Mouse (Mus musculus) hindbrain, postnatal 0 days (tissue): ENCODE measurements around the gene B4galt5. TPM values are rescaled to one million over a fixed set of nuclear protein-coding genes. Genes with fewer than 3 reads are reported as not detected.

Experiments used
- ATAC-seq: fragments of 200-750 bp; cut with Nextera tagmentation; 2 replicates; pipeline ENCODE4 v1.8.0; 2017; ENCODE audit warnings: mild to moderate bottlenecking, moderate TSS enrichment, moderate library complexity
- DNase-seq: peaks from one replicate; pipeline ENCODE4 v3.0.0-alpha.2; 2015; ENCODE audit warnings: low spot score
- H3K27ac ChIP-seq: fragments of 300-500 bp; sonication (generic); 2 replicates; pipeline ENCODE4 v1.5.1; 2014; ENCODE audit warnings: mild to moderate bottlenecking
- H3K27me3 ChIP-seq: fragments of 300-500 bp; sonication (generic); 2 replicates; pipeline ENCODE4 v1.6.1; 2014; ENCODE audit warnings: low read length, mixed read lengths; ENCODE audit not compliant: insufficient read depth
- H3K36me3 ChIP-seq: fragments of 300-500 bp; sonication (generic); 2 replicates; pipeline ENCODE4 v1.6.1; 2014; ENCODE audit warnings: low read length, mixed read lengths; ENCODE audit not compliant: insufficient read depth
- H3K4me1 ChIP-seq: fragments of 300-500 bp; sonication (generic); 2 replicates; pipeline ENCODE4 v1.6.1; 2014; ENCODE audit warnings: antibody characterized with exemption, low read length, mixed read lengths; ENCODE audit not compliant: insufficient read depth
- H3K4me2 ChIP-seq: fragments of 300-500 bp; sonication (generic); 2 replicates; pipeline ENCODE4 v1.6.1; 2014; ENCODE audit warnings: low read depth, mild to moderate bottlenecking, low read length, moderate library complexity, mixed read lengths
- H3K4me3 ChIP-seq: fragments of 300-500 bp; sonication (generic); 2 replicates; pipeline ENCODE4 v1.5.1; 2014; ENCODE audit warnings: low read length
- H3K9ac ChIP-seq: fragments of 300-500 bp; sonication (generic); replicated peaks from 2 replicates; pipeline ENCODE4 v1.6.1; 2014; ENCODE audit warnings: mild to moderate bottlenecking, low read length, moderate library complexity, mixed read lengths
- H3K9me3 ChIP-seq: fragments of 300-500 bp; sonication (generic); 2 replicates; pipeline ENCODE4 v1.6.1; 2016; ENCODE audit warnings: low read length, mixed read lengths
- CTCF ChIP-seq: IDR thresholded peaks from 2 replicates; pipeline ENCODE4 v1.5.1; 2016; ENCODE audit warnings: antibody characterized with exemption, control low read depth, low read depth
- WGBS: fragments of 180-500 bp; shearing (Covaris S2); extraction: QIAGEN DNeasy Blood & Tissue Kit; methylation state at CpG from one replicate; pipeline ENCODE4 v1.1.7; 2014; 5-methylcytosine and 5-hydroxymethylcytosine counted together
- polyA plus RNA-seq: library from polyadenylated mRNA; unstranded; fragments of >200 nt; fragmentation: Nextera tagmentation; extraction: Ambion mirVana; gene quantifications from 2 replicates; pipeline ENCODE4 v1.2.1, GENCODE M21; 2015
- total RNA-seq: library from RNA; depleted of rRNA; stranded (reverse); fragments of >200 nt; gene quantifications from 2 replicates; pipeline ENCODE4 v1.2.3, GENCODE M21; 2014

The B4galt5 gene
- total and polyA plus RNA-seq, 2 experiments from 2014 or later = 31.5 to 67.5 TPM

GRCm38 (mm10) chr2:167273206-167273740 is 75.7 kb downstream of the B4galt5 start:
- Histone ChIP-seq H3K9ac (no peak overlapping the region), H3K27ac (no peak overlapping the region), H3K36me3 (no peaks in the 10 kb centered on the region), H3K4me2 (no peak overlapping the region), H3K4me1 (no peaks in the 10 kb centered on the region), H3K4me3 (no peak overlapping the region), H3K9me3 (no peaks in the 10 kb centered on the region), H3K27me3 (no peaks in the 10 kb centered on the region)
- TF ChIP-seq CTCF = no peak
- no peak for DNase-seq
- WGBS = 79% methylated on average over 13 of the region's 13 CpGs
- ATAC-seq = no peak

- Histone ChIP-seq H3K27me3 (no peaks in the 10 kb centered on the region), H3K27ac (no peak overlapping the region), H3K4me1 (no peaks in the 10 kb centered on the region), H3K4me2 (no peak overlapping the region), H3K36me3 (no peaks in the 10 kb centered on the region), H3K4me3 (no peak overlapping the region), H3K9ac (no peak overlapping the region), H3K9me3 (no peaks in the 10 kb centered on the region)
- ATAC-seq (no peak), DNase-seq (no peak)
- WGBS = 84% methylated on average over 3 of the region's 3 CpGs
- TF ChIP-seq CTCF = no peak
Observed at GRCm38 (mm10) chr2:167272706-167273105, 76.3 kb downstream of the B4galt5 start.

- H3K9me3 ChIP-seq = no peaks in the 10 kb centered on the region
- ATAC-seq (no peak), DNase-seq (no peak)
- H3K27me3 ChIP-seq = no peaks in the 10 kb centered on the region
- no peak for TF ChIP-seq CTCF
- H3K4me2 ChIP-seq = no peak overlapping the region
- no peak overlapping the region for H3K9ac ChIP-seq
- 81% methylated on average over 9 of the region's 9 CpGs for WGBS
- H3K36me3 ChIP-seq = no peaks in the 10 kb centered on the region
- no peak overlapping the region for H3K4me3 ChIP-seq
- H3K4me1 ChIP-seq = no peaks in the 10 kb centered on the region
- H3K27ac ChIP-seq = no peak overlapping the region
Observed at GRCm38 (mm10) chr2:167271121-167271521, 77.9 kb downstream of the B4galt5 start.

- H3K4me1 ChIP-seq = no peaks in the 10 kb centered on the region
- no peak overlapping the region for H3K4me3 ChIP-seq
- no peaks in the 10 kb centered on the region for H3K36me3 ChIP-seq
- H3K27me3 ChIP-seq = no peaks in the 10 kb centered on the region
- no peak for TF ChIP-seq CTCF
- H3K9ac ChIP-seq = no peak overlapping the region
- WGBS = 91% methylated on average over 3 of the region's 3 CpGs
- no peak overlapping the region for H3K4me2 ChIP-seq
- H3K9me3 ChIP-seq = no peaks in the 10 kb centered on the region
- DNase-seq (no peak), ATAC-seq (no peak)
- no peak overlapping the region for H3K27ac ChIP-seq
Observed at GRCm38 (mm10) chr2:167270496-167270895, 78.5 kb downstream of the B4galt5 start.

GRCm38 (mm10) chr2:167268721-167269120 is 80.3 kb downstream of the B4galt5 start:
- no peak for ATAC-seq
- H3K27ac ChIP-seq = no peak overlapping the region
- H3K4me1 ChIP-seq = no peaks in the 10 kb centered on the region
- H3K27me3 ChIP-seq = no peaks in the 10 kb centered on the region
- H3K9ac ChIP-seq = no peak overlapping the region
- DNase-seq = no peak
- H3K4me3 ChIP-seq = no peak overlapping the region
- 94% methylated on average over 1 of the region's 1 CpGs for WGBS
- H3K4me2 ChIP-seq = no peak overlapping the region
- H3K36me3 ChIP-seq = no peaks in the 10 kb centered on the region
- no peak for TF ChIP-seq CTCF
- H3K9me3 ChIP-seq = no peaks in the 10 kb centered on the region

GRCm38 (mm10) chr2:167268411-167268690 is 80.6 kb downstream of the B4galt5 start:
- Histone ChIP-seq H3K4me1 (no peaks in the 10 kb centered on the region), H3K27ac (no peak overlapping the region), H3K9ac (no peak overlapping the region), H3K9me3 (no peaks in the 10 kb centered on the region), H3K27me3 (no peaks in the 10 kb centered on the region), H3K4me3 (no peak overlapping the region), H3K36me3 (no peaks in the 10 kb centered on the region), H3K4me2 (no peak overlapping the region)
- 93% methylated on average over 8 of the region's 8 CpGs for WGBS
- no peak for ATAC-seq
- TF ChIP-seq CTCF = no peak
- no peak for DNase-seq

GRCm38 (mm10) chr2:167267531-167268410 is 81.2 kb downstream of the B4galt5 start:
- ATAC-seq = no peak
- no peak overlapping the region for H3K9ac ChIP-seq
- no peak overlapping the region for H3K27ac ChIP-seq
- no peaks in the 10 kb centered on the region for H3K36me3 ChIP-seq
- H3K27me3 ChIP-seq = no peaks in the 10 kb centered on the region
- H3K4me2 ChIP-seq = no peak overlapping the region
- no peak for DNase-seq
- WGBS = 77% methylated on average over 14 of the region's 14 CpGs
- H3K4me1 ChIP-seq = no peaks in the 10 kb centered on the region
- H3K4me3 ChIP-seq = no peak overlapping the region
- TF ChIP-seq CTCF = no peak
- no peaks in the 10 kb centered on the region for H3K9me3 ChIP-seq
